Mouse (Mus musculus) limb, embryonic 14.5 days (tissue): ENCODE data around the gene Gse1. TPM values are rescaled to one million over a fixed set of nuclear protein-coding genes. Genes with fewer than 3 reads are reported as not detected.

Experiments
- ATAC-seq: fragments of 200-750 bp; cut with Nextera tagmentation; 2 replicates; pipeline ENCODE4 v1.8.0; 2017; ENCODE audit warnings: low read depth, moderate number of reproducible peaks, moderate TSS enrichment; ENCODE audit not compliant: low FRiP score
- DNase-seq: peaks from one replicate; pipeline ENCODE4 v3.0.0-alpha.2; 2015; ENCODE audit warnings: low spot score
- H3K27ac ChIP-seq: fragments of 300-500 bp; sonication (generic); replicated peaks from 2 replicates; pipeline ENCODE4 v1.5.1; 2014; ENCODE audit warnings: low read depth, mild to moderate bottlenecking, low read length, moderate library complexity, mixed read lengths
- H3K27me3 ChIP-seq: fragments of 300-500 bp; sonication (generic); 2 replicates; pipeline ENCODE4 v1.6.1; 2014; ENCODE audit warnings: low read length, mixed read lengths; ENCODE audit not compliant: control insufficient read depth, insufficient read depth
- H3K36me3 ChIP-seq: fragments of 300-500 bp; sonication (generic); 2 replicates; pipeline ENCODE4 v1.6.1; 2014; ENCODE audit warnings: mild to moderate bottlenecking, low read length, moderate library complexity, mixed read lengths; ENCODE audit not compliant: control insufficient read depth, insufficient read depth
- H3K4me1 ChIP-seq: fragments of 300-500 bp; sonication (generic); 2 replicates; pipeline ENCODE4 v1.6.1; 2014; ENCODE audit warnings: antibody characterized with exemption, low read length, mixed read lengths; ENCODE audit not compliant: control insufficient read depth, insufficient read depth
- H3K4me2 ChIP-seq: fragments of 300-500 bp; sonication (generic); replicated peaks from 2 replicates; pipeline ENCODE4 v1.6.1; 2014; ENCODE audit warnings: low read depth, mild to moderate bottlenecking, low read length, moderate library complexity; ENCODE audit not compliant: severe bottlenecking
- H3K4me3 ChIP-seq: fragments of 300-500 bp; sonication (generic); replicated peaks from 2 replicates; pipeline ENCODE4 v1.5.1; 2014; ENCODE audit warnings: low read length
- H3K9ac ChIP-seq: fragments of 300-500 bp; sonication (generic); 2 replicates; pipeline ENCODE4 v1.6.1; 2014; ENCODE audit warnings: mild to moderate bottlenecking, low read depth, low read length, moderate library complexity; ENCODE audit not compliant: severe bottlenecking
- H3K9me3 ChIP-seq: fragments of 300-500 bp; sonication (generic); 2 replicates; pipeline ENCODE4 v1.6.1; 2016; ENCODE audit warnings: low read length; ENCODE audit not compliant: control insufficient read depth
- POLR2A ChIP-seq: fragments of 200-500 bp; IDR thresholded peaks from 2 replicates; pipeline ENCODE4 v1.8.0; 2012; ENCODE audit warnings: inconsistent platforms, mild to moderate bottlenecking, moderate library complexity, borderline replicate concordance; ENCODE audit not compliant: insufficient read depth, insufficient read length; ENCODE audit errors: extremely low read depth
- WGBS: fragments of 180-500 bp; shearing (Covaris S2); extraction: QIAGEN DNeasy Blood & Tissue Kit; methylation state at CpG from one replicate; pipeline ENCODE4 v1.1.7; 2014; 5-methylcytosine and 5-hydroxymethylcytosine counted together
- polyA plus RNA-seq, 2 experiments: library from polyadenylated mRNA; depleted of rRNA in 1 of 2; stranded (reverse) in 1 of 2; unstranded in 1 of 2; fragments of >200 nt; fragmentation: Nextera tagmentation in 1 of 2; extraction: Ambion mirVana in 1 of 2; gene quantifications; 2 replicates each; pipeline versions ENCODE4 v1.2.1 to v1.2.3; 2012 to 2014

Gse1 gene
- polyA plus RNA-seq, 2 experiments, result 10.3 to 32.6 TPM

DNA sequence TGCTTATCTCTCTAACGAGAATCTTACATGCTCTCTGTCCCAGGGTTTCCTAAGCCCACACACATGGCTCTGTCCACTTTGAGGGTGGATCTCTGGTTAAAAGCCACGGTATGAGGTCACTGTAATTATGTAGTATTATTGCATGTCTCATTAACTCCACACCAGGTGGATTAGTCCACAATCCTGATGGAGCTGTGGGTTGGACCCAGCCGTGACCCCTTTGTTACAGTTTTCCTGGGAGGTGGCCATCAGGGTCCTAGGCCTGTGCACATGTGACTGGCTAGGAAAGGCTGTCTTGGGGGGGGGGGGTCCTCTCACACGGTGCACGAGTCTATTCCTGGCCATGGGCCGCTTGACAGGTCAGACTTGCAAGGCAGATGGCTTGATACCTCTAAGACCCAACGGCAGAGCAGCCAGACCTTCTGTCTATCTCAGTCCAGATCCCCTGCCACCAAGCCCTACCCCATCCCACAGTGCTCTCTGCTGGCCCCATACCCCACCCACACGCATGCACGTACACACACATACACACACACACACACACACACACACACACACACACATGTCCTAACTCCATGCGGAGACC, 77.6 kb downstream of the Gse1 start:
- no peak for ATAC-seq

DNA sequence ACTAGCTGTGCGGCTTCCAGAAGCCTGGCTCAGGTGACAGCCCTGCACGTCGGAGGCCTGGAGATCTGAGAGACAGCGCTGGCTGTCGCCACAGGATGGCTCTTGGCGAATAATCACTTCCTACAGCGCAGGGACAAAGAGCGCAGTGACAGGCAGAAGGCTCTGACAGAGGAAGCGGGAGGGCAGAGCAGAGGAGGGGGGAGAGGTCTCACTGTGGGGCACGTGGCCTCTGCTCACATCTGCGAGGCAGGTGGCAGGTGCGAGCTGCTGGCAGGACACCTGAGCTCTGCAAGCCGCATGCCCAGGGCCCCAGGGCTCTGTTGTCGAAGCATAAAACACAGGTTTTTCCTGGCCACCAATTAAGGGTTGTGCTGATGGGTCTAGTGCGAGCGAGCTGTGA, 78.8 kb downstream of the Gse1 start:
- Histone ChIP-seq H3K4me2 (no peak overlapping the region), H3K4me3 (no peak overlapping the region), H3K9me3 (no peaks in the 10 kb centered on the region), H3K27me3 (no peaks in the 10 kb centered on the region), H3K9ac (peak overlapping the region; percentile 3; the same call in 1 of the 2 replicates), H3K36me3 (no peaks in the 10 kb centered on the region), H3K4me1 (peaks cover 49% of the 10 kb centered on the region), H3K27ac (no peak overlapping the region)
- DNase-seq (no peak), ATAC-seq (no peak)
- no peak for TF ChIP-seq POLR2A
- WGBS, result 11% methylated on average over 15 of the region's 16 CpGs

More for the DNA sequence above, 77.6 kb downstream of the Gse1 start:
- no peak for DNase-seq
- Histone ChIP-seq H3K36me3 (no peaks in the 10 kb centered on the region), H3K9ac (no peak overlapping the region), H3K27ac (no peak overlapping the region), H3K4me2 (no peak overlapping the region), H3K4me3 (no peak overlapping the region), H3K27me3 (no peaks in the 10 kb centered on the region), H3K4me1 (peaks cover 54% of the 10 kb centered on the region), H3K9me3 (no peaks in the 10 kb centered on the region)
- TF ChIP-seq POLR2A, result no peak
- WGBS, result 70% methylated on average over 10 of the region's 10 CpGs

DNA sequence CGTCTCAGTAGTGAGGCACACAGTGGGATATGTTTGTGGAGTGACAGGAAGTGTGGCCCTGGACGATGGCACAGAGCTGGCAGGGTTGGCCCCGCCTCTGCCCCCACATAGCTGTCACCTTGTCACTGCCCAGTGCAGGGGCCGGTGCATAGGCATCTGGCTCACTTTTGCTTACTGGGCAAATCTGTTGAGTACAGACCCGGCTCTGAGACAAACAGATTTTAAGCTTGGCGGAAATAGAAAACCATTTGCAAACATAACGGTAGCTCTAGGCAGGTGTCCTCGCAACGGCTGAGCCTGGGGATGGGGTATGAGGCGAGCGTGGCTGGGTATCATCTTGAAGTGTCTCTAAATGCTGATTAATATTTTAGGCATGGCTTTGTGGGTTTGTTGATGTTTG, 79.3 kb downstream of the Gse1 start:
- Histone ChIP-seq H3K9ac (no peak overlapping the region), H3K4me2 (no peak overlapping the region), H3K9me3 (no peaks in the 10 kb centered on the region), H3K27ac (no peak overlapping the region), H3K36me3 (no peaks in the 10 kb centered on the region), H3K27me3 (no peaks in the 10 kb centered on the region), H3K4me3 (no peak overlapping the region), H3K4me1 (peaks cover 49% of the 10 kb centered on the region)
- DNase-seq (no peak), ATAC-seq (no peak)
- TF ChIP-seq POLR2A, result no peak
- 44% methylated on average over 11 of the region's 11 CpGs for WGBS

DNA sequence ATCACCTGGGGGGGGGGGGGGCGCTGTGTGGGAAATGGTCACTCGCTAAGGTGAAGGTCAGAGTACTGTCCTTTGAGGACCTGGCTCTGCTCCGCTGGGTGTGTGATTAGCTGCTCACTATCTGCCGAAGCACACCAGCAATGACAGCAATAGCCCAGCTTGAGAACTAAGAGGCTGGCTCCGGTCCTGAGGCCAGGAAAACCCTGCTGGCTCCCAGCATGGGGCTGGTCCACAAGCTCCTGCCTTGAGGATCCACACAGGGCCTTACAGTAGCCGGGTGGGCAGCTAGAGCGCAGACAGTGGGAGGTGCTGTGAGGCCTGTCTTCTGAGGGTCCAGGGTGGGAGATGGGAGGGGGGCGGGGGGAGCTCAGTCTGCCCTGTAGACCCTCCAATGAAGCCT, 79.9 kb downstream of the Gse1 start:
- 61% methylated on average over 7 of the region's 8 CpGs for WGBS
- no peak overlapping the region for H3K4me3 ChIP-seq
- no peak overlapping the region for H3K27ac ChIP-seq
- H3K4me2 ChIP-seq, result no peak overlapping the region
- H3K27me3 ChIP-seq, result no peaks in the 10 kb centered on the region
- DNase-seq (no peak), ATAC-seq (no peak)
- H3K9me3 ChIP-seq, result no peaks in the 10 kb centered on the region
- TF ChIP-seq POLR2A, result no peak
- H3K36me3 ChIP-seq, result no peaks in the 10 kb centered on the region
- peaks cover 46% of the 10 kb centered on the region for H3K4me1 ChIP-seq
- H3K9ac ChIP-seq, result no peak overlapping the region

DNA sequence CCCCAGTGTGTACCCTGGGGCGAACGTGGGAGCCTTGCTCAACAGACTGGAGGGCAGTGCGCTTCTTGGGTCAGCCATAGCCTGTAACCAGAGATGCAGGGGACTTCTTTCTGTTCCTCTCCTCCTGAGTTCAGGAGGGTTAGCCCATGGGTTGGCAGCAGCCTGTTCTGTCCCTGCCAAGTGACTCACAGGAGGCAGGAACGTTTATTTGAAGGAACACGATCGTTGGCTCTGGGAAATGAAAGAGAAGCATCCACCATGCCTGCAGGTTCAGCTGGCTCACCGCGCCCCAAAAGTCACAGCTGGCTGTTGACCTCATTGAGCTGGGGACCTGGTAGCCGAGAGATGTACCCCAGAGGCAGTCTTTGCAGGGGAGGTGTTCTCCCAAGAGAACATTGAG, 80.3 kb downstream of the Gse1 start:
- TF ChIP-seq POLR2A, result no peak
- Histone ChIP-seq H3K9me3 (no peaks in the 10 kb centered on the region), H3K36me3 (no peaks in the 10 kb centered on the region), H3K4me1 (peaks cover 41% of the 10 kb centered on the region), H3K9ac (no peak overlapping the region), H3K27me3 (no peaks in the 10 kb centered on the region), H3K4me2 (no peak overlapping the region), H3K4me3 (no peak overlapping the region), H3K27ac (no peak overlapping the region)
- WGBS, result 52% methylated on average over 9 of the region's 9 CpGs
- DNase-seq (no peak), ATAC-seq (no peak)

DNA sequence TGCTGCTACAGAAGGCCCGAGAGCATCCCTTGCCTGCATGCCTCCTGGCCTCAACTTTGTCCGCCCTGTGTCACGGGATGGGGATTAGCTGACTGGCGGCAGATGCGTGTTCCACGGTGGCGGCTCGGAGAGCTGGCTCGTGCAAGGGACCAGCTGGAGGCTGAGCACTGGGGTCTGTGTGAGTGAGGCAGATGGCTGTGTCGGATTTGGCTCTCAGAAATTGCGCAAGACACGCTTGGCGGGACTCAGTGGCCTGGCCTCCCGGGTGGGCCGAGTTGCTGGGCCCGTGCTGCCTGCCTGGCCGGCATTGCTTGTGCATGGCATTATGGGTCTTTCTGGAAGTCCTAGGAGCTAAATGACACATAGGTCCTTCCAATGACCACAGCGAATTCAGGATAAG, 81.1 kb downstream of the Gse1 start:
- H3K4me3 ChIP-seq, result no peak overlapping the region
- no peaks in the 10 kb centered on the region for H3K9me3 ChIP-seq
- WGBS, result 59% methylated on average over 18 of the region's 18 CpGs
- no peaks in the 10 kb centered on the region for H3K27me3 ChIP-seq
- H3K9ac ChIP-seq, result no peak overlapping the region
- H3K36me3 ChIP-seq, result no peaks in the 10 kb centered on the region
- TF ChIP-seq POLR2A, result no peak
- no peak overlapping the region for H3K4me2 ChIP-seq
- no peak overlapping the region for H3K27ac ChIP-seq
- H3K4me1 ChIP-seq, result peaks cover 34% of the 10 kb centered on the region
- peak; percentile 38 for ATAC-seq
- DNase-seq, result peak; percentile 27
